Mouse (Mus musculus) retina, postnatal 7 days (tissue): ENCODE measurements around the gene Gm30737.
"Not testable (repeated sequence)": the region's sequence is repeated elsewhere in the genome, so short reads cannot be mapped to it uniquely, and the experiment has no call there.

Experiments
- DNase-seq: peaks from one replicate; pipeline ENCODE4 v3.0.0-alpha.2; 2012; ENCODE audit warnings: low read depth, low spot score

Gene Gm30737

GRCm38 (mm10) chrY:14400410-14400809 is at the start of gene Gm30737:
Gm30737 (plus strand) TSS chrY:14400710.
- not testable (repeated sequence) for DNase-seq
